Mouse (Mus musculus): Measurements from ENCODE around the gene Hoxb7. TPM values are rescaled to one million over a fixed set of nuclear protein-coding genes. Genes with fewer than 3 reads are reported as not detected.

Hoxb7 gene
- polyA plus RNA-seq, 1 experiment from 2014 or later = not detected

GRCm38 (mm10) chr11:96308763-96309162 is 22.3 kb downstream of the Hoxb7 start:
- no peaks in the 10 kb centered on the region for H3K4me1 ChIP-seq (ENCODE audit: control insufficient read depth, insufficient read depth, low read length)
- no peak overlapping the region for H3K4me3 ChIP-seq (replicated peaks; ENCODE audit: low read depth, low read length)
- ATAC-seq (ENCODE audit: low FRiP score, low TSS enrichment) (no peak), DNase-seq (no peak)
- no peak overlapping the region for H3K9ac ChIP-seq (replicated peaks; ENCODE audit: low read length)
- H3K4me2 ChIP-seq (ENCODE audit: low read length) = no peak overlapping the region
- H3K27ac ChIP-seq (replicated peaks; ENCODE audit: low read depth, low read length) = no peak overlapping the region
- no peaks in the 10 kb centered on the region for H3K36me3 ChIP-seq (ENCODE audit: control insufficient read depth, insufficient read depth, low read length)
- WGBS = 11% methylated on average over 4 of the region's 4 CpGs
- no peaks in the 10 kb centered on the region for H3K9me3 ChIP-seq (ENCODE audit: control insufficient read depth, low read length)
- H3K27me3 ChIP-seq (ENCODE audit: control insufficient read depth, insufficient read depth, low read length) = peaks cover 100% of the 10 kb centered on the region

GRCm38 (mm10) chr11:96309288-96309687 is 22.9 kb downstream of the Hoxb7 start:
- no peak overlapping the region for H3K9ac ChIP-seq (replicated peaks; ENCODE audit: low read length)
- no peak for ATAC-seq (ENCODE audit: low FRiP score, low TSS enrichment)
- H3K4me2 ChIP-seq (ENCODE audit: low read length) = no peak overlapping the region
- H3K9me3 ChIP-seq (ENCODE audit: control insufficient read depth, low read length) = no peaks in the 10 kb centered on the region
- H3K4me3 ChIP-seq (replicated peaks; ENCODE audit: low read depth, low read length) = no peak overlapping the region
- H3K27ac ChIP-seq (replicated peaks; ENCODE audit: low read depth, low read length) = no peak overlapping the region
- WGBS = 3% methylated on average over 4 of the region's 4 CpGs
- no peak for DNase-seq
- H3K36me3 ChIP-seq (ENCODE audit: control insufficient read depth, insufficient read depth, low read length) = no peaks in the 10 kb centered on the region
- peaks cover 100% of the 10 kb centered on the region for H3K27me3 ChIP-seq (ENCODE audit: control insufficient read depth, insufficient read depth, low read length)
- no peaks in the 10 kb centered on the region for H3K4me1 ChIP-seq (ENCODE audit: control insufficient read depth, insufficient read depth, low read length)

- 3% methylated on average over 20 of the region's 20 CpGs for WGBS
- H3K27ac ChIP-seq (replicated peaks; ENCODE audit: low read depth, low read length) = no peak overlapping the region
Observed at GRCm38 (mm10) chr11:96310183-96310938, 23.9 kb downstream of the Hoxb7 start.

GRCm38 (mm10) chr11:96311097-96311496 is 24.7 kb downstream of the Hoxb7 start:
- no peak for DNase-seq
- Histone ChIP-seq H3K27me3 (ENCODE audit: control insufficient read depth, insufficient read depth, low read length) (peaks cover 100% of the 10 kb centered on the region), H3K27ac (replicated peaks; ENCODE audit: low read depth, low read length) (no peak overlapping the region), H3K4me2 (ENCODE audit: low read length) (no peak overlapping the region), H3K9ac (replicated peaks; ENCODE audit: low read length) (no peak overlapping the region), H3K36me3 (ENCODE audit: control insufficient read depth, insufficient read depth, low read length) (no peaks in the 10 kb centered on the region), H3K4me3 (replicated peaks; ENCODE audit: low read depth, low read length) (no peak overlapping the region), H3K9me3 (ENCODE audit: control insufficient read depth, low read length) (no peaks in the 10 kb centered on the region), H3K4me1 (ENCODE audit: control insufficient read depth, insufficient read depth, low read length) (no peaks in the 10 kb centered on the region)
- WGBS = 7% methylated on average over 6 of the region's 6 CpGs
- ATAC-seq (ENCODE audit: low FRiP score, low TSS enrichment) = no peak

More at GRCm38 (mm10) chr11:96310183-96310938, 23.9 kb downstream of the Hoxb7 start:
- DNase-seq = no peak
- Histone ChIP-seq H3K4me2 (ENCODE audit: low read length) (no peak overlapping the region), H3K27me3 (ENCODE audit: control insufficient read depth, insufficient read depth, low read length) (peaks cover 100% of the 10 kb centered on the region), H3K9me3 (ENCODE audit: control insufficient read depth, low read length) (no peaks in the 10 kb centered on the region), H3K4me1 (ENCODE audit: control insufficient read depth, insufficient read depth, low read length) (no peaks in the 10 kb centered on the region), H3K36me3 (ENCODE audit: control insufficient read depth, insufficient read depth, low read length) (no peaks in the 10 kb centered on the region), H3K4me3 (replicated peaks; ENCODE audit: low read depth, low read length) (no peak overlapping the region), H3K9ac (replicated peaks; ENCODE audit: low read length) (no peak overlapping the region)
- ATAC-seq (ENCODE audit: low FRiP score, low TSS enrichment) = no peak

- 2% methylated on average over 31 of the region's 31 CpGs for WGBS
- Histone ChIP-seq H3K9me3 (ENCODE audit: control insufficient read depth, low read length) (no peaks in the 10 kb centered on the region), H3K4me1 (ENCODE audit: control insufficient read depth, insufficient read depth, low read length) (no peaks in the 10 kb centered on the region), H3K27ac (replicated peaks; ENCODE audit: low read depth, low read length) (no peak overlapping the region), H3K36me3 (ENCODE audit: control insufficient read depth, insufficient read depth, low read length) (no peaks in the 10 kb centered on the region), H3K4me3 (replicated peaks; ENCODE audit: low read depth, low read length) (no peak overlapping the region), H3K9ac (replicated peaks; ENCODE audit: low read length) (no peak overlapping the region), H3K4me2 (ENCODE audit: low read length) (no peak overlapping the region), H3K27me3 (ENCODE audit: control insufficient read depth, insufficient read depth, low read length) (peaks cover 100% of the 10 kb centered on the region)
- ATAC-seq (ENCODE audit: low FRiP score, low TSS enrichment) = no peak
- peak; percentile 85 for DNase-seq
Observed at GRCm38 (mm10) chr11:96311520-96312417, 25.3 kb downstream of the Hoxb7 start.

GRCm38 (mm10) chr11:96313134-96313533 is 26.7 kb downstream of the Hoxb7 start:
- Histone ChIP-seq H3K27ac (replicated peaks; ENCODE audit: low read depth, low read length) (no peak overlapping the region), H3K4me2 (ENCODE audit: low read length) (no peak overlapping the region), H3K27me3 (ENCODE audit: control insufficient read depth, insufficient read depth, low read length) (peaks cover 100% of the 10 kb centered on the region), H3K9me3 (ENCODE audit: control insufficient read depth, low read length) (no peaks in the 10 kb centered on the region), H3K4me1 (ENCODE audit: control insufficient read depth, insufficient read depth, low read length) (no peaks in the 10 kb centered on the region), H3K4me3 (replicated peaks; ENCODE audit: low read depth, low read length) (no peak overlapping the region), H3K36me3 (ENCODE audit: control insufficient read depth, insufficient read depth, low read length) (no peaks in the 10 kb centered on the region), H3K9ac (replicated peaks; ENCODE audit: low read length) (no peak overlapping the region)
- DNase-seq = no peak
- no peak for ATAC-seq (ENCODE audit: low FRiP score, low TSS enrichment)
- WGBS = 20% methylated on average over 2 of the region's 2 CpGs

DNA sequence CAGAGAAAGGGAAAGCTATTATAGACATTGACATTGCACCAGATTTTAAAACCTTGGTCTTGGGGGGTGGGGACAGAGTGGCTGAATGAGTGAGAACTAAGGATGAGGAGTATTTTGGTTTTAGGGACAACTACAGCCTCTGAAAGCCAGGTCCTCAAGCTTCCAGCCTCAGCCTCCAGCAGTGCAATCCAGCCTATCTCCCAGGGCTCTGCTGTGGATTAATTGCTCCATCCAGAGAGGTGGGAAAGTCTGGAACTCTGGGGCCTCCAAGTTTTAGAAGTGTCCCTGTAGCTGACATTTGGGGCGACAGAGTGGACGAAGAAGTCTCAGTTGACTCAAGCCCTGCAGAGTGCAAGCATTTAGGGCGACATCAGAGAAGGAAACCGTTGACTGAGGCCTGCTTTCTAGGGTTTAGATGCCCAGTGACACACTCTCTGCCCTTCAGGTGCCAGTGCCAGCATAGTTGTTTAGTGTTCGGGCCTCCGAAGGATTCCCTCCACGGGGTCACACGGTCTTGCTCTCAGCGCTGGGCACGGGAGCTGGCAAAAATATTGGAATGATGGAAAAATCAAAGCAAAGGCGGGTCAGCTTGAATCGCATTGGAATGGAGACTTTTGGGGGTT is 27.5 kb downstream of the Hoxb7 start:
- Histone ChIP-seq H3K27me3 (ENCODE audit: control insufficient read depth, insufficient read depth, low read length) (peaks cover 100% of the 10 kb centered on the region), H3K4me3 (replicated peaks; ENCODE audit: low read depth, low read length) (no peak overlapping the region), H3K36me3 (ENCODE audit: control insufficient read depth, insufficient read depth, low read length) (no peaks in the 10 kb centered on the region), H3K4me1 (ENCODE audit: control insufficient read depth, insufficient read depth, low read length) (no peaks in the 10 kb centered on the region), H3K27ac (replicated peaks; ENCODE audit: low read depth, low read length) (no peak overlapping the region), H3K9me3 (ENCODE audit: control insufficient read depth, low read length) (no peaks in the 10 kb centered on the region), H3K9ac (replicated peaks; ENCODE audit: low read length) (no peak overlapping the region), H3K4me2 (ENCODE audit: low read length) (no peak overlapping the region)
- whole genome bisulfite sequencing = 4% methylated on average over 12 of the region's 12 CpGs
- ATAC-seq (ENCODE audit: low FRiP score, low TSS enrichment) = no peak
- DNase-seq = no peak

- Histone ChIP-seq H3K4me3 (replicated peaks; ENCODE audit: low read depth, low read length) (no peak overlapping the region), H3K36me3 (ENCODE audit: control insufficient read depth, insufficient read depth, low read length) (no peaks in the 10 kb centered on the region), H3K4me1 (ENCODE audit: control insufficient read depth, insufficient read depth, low read length) (no peaks in the 10 kb centered on the region), H3K4me2 (ENCODE audit: low read length) (no peak overlapping the region), H3K27ac (replicated peaks; ENCODE audit: low read depth, low read length) (no peak overlapping the region), H3K9ac (replicated peaks; ENCODE audit: low read length) (no peak overlapping the region), H3K27me3 (ENCODE audit: control insufficient read depth, insufficient read depth, low read length) (peaks cover 100% of the 10 kb centered on the region), H3K9me3 (ENCODE audit: control insufficient read depth, low read length) (no peaks in the 10 kb centered on the region)
- ATAC-seq (ENCODE audit: low FRiP score, low TSS enrichment) (no peak), DNase-seq (no peak)
- WGBS = under 1% methylated on average over 34 of the region's 34 CpGs
Observed at GRCm38 (mm10) chr11:96314671-96315343, 28.4 kb downstream of the Hoxb7 start.
